Mouse (Mus musculus): Measurements from ENCODE around the gene Hivep2. TPM values are rescaled to one million over a fixed set of nuclear protein-coding genes. Genes with fewer than 3 reads are reported as not detected.

The Hivep2 gene
- total RNA-seq (2021): 10 to 100 TPM; 43.3 to 46.8 TPM
- long read RNA-seq, experiment 1, partial matches to known transcripts: 3 of 6 reads
- long read RNA-seq, experiment 1, other reads (novel, unspliced or antisense): 3 of 6 reads
- long read RNA-seq, experiment 2, partial matches to known transcripts: 3 of 10 reads
- long read RNA-seq, experiment 2, other reads (novel, unspliced or antisense): 7 of 10 reads

DNA sequence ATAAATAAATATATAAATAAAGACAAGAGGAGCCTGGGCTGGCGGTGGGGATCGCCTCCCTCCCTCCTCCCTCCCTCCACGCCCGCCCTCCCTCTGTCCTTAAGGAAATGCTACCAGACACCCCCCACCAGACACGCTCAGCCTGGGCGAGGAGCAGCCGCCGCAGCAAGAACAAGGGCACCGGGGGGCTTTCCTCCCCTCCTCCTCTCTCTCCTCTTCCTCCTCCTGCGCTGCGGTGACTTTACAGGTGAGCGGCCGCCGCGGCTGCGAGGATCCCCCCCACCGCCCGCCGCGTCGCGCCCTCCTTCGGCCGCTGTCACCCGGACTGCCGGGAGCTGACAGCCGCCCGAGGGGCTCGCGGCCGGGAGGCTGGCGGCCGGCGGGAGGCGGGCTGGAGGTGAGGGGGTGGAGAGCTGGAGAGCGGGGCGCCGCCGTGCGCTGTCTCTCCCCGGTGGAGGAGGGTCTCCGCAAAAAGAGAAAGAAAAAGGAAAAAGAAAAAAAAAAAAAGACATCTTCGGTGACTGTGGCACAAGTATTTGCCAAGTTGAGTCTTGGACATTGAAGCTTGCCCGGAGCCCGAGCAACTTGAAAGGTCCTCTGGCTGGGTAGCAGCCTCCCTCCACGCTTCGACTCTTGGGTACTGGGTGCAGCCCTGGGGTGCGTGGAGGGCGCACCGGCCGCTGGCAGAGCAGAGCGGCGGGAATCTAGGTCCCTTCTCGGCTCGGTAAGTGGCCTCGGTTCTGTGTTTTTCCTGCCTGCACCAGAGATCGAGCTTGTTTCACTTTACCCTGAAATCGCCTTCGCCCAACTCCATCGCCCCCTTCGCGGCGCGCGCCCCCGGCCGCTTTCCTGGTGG, at the start of gene Hivep2:
Gene Hivep2, plus strand, starts transcription at position 102 of the 856 bp plus-strand sequence.
- intact Hi-C loops (cut with DNase I; ENCODE audit: low total_unique reads): loop anchor here (5.0 to 10.0 kb wide), 2 partner anchors 121 to 229 kb away; no protein-coding TSS in a partner anchor
- DNase-seq: peak; percentile 64

- DNase-seq: peak; percentile 59
- intact Hi-C loops (cut with DNase I; ENCODE audit: low total_unique reads): no loop called here
Observed at GRCm38 (mm10) chr10:13916645-13917342, 49.1 kb upstream of the Hivep2 start.

GRCm38 (mm10) chr10:13921641-13922385, 44.1 kb upstream of the Hivep2 start:
- intact Hi-C loops (cut with DNase I; ENCODE audit: low total_unique reads): no loop called here
- DNase-seq: no peak

DNA sequence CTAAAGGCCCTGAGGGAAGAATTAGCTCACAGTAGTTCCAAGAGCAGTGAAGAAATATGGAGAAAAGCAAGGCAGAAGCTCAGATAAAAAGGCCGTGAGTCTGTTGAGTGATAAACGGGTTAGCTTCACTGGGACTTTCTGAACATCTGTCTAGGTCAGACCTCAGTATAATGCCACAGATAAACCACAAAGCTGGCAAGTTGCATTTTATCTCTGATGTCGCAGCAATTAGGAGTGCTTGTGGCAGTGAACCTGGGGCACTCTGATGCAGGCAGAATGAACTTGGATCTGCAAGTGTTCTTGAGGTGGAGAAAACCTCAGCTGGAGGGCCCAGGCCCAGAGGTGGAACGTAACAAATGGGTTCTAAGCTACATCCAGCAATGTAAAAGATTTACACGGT, 36.6 kb upstream of the Hivep2 start:
- no peak for DNase-seq
- intact Hi-C loops (cut with DNase I; ENCODE audit: low total_unique reads): no loop called here

GRCm38 (mm10) chr10:13932147-13932546, 33.7 kb upstream of the Hivep2 start:
- intact Hi-C loops (cut with DNase I; ENCODE audit: low total_unique reads): no loop called here

DNA sequence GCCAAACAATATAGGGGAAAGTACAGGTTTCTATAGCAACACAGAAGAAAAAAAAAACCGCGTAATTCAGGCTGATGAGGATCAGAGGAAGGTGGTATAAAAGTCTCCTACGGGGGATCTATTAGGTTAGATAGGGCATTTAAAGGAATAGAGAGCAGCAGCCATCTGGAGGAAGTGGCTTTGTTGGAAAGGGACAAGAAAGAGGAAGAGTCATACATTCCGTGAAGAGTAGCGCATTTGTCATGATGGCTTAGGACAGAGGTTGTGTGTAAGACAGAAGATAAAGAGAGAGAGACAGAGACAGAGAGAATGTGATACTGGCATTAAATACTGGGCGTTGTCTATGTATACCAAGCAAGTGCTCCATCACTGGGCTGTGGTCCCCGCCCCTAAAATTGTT, 32.6 kb upstream of the Hivep2 start:
- no peak for DNase-seq
- intact Hi-C loops (cut with DNase I; ENCODE audit: low total_unique reads): no loop called here

More at GRCm38 (mm10) chr10:13932147-13932546, 33.7 kb upstream of the Hivep2 start:
- DNase-seq: no peak

GRCm38 (mm10) chr10:13935646-13936045, 30.2 kb upstream of the Hivep2 start:
- intact Hi-C loops (cut with DNase I; ENCODE audit: low total_unique reads): no loop called here
- no peak for DNase-seq

DNA sequence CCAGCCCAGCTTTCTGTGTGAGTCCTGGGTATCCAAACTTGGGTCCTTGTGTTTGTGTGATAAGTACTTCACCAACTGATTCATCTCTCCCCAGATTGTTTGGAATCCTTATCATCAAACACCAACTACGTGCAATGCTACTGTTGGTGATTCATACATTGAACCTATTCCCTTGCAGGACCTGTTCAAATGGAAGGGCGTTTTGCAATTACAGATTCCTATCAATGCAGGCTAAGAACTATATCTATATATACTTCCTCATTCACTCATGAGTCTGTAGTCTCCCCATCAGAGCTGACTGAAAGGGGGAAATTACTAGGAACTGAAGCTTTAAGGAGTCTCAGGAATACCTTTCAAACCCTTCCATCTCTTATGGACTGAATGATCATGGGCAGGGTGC, 24.5 kb upstream of the Hivep2 start:
- intact Hi-C loops (cut with DNase I; ENCODE audit: low total_unique reads): no loop called here
- no peak for DNase-seq

- intact Hi-C loops (cut with DNase I; ENCODE audit: low total_unique reads): no loop called here
- no peak for DNase-seq
Observed at GRCm38 (mm10) chr10:13943706-13944105, 22.2 kb upstream of the Hivep2 start.

DNA sequence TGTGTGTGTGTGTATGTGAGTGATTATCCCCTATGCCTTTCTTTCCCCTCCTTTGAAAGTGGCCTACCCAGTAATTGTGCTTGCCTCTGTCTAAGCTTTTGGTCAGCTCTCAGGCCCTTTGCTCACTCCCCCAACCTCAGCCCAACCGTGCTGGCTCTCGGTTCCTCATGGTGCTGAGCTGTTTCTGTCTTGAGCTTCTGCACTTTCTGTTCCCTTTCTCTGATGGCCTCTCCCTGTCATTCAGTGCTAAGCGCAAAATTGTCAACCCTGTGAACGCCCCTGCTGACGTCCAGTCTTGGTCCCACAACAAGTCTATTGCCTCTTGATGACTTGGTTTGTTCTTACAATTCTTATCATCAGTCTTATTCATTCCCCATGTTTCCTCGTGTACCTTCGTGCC, 19.4 kb upstream of the Hivep2 start:
- intact Hi-C loops (cut with DNase I; ENCODE audit: low total_unique reads): no loop called here
- no peak for DNase-seq

DNA sequence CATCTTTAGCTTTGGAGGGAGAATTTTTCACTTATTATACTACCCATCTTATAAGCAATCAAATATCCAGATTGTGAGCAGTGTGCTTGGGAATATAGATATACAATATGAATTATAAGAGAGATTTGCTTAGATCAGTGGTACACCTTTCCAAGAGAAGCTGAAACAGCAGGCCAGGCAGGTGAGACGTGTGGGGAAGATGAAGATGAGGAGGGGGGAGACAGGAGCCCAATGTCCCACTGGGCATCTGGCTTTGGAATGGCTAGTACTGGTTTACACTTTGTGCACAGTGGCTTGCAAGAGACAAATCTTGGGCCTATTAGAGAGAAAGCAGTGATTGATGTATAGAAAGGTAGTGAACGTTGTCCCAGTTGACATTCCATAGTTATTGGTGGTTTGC, 2.9 kb upstream of the Hivep2 start:
- intact Hi-C loops (cut with DNase I; ENCODE audit: low total_unique reads): loop anchor here (10.0 kb wide), 1 partner anchor 232 kb away; no protein-coding TSS in a partner anchor
- no peak for DNase-seq

- no peak for DNase-seq
- intact Hi-C loops (cut with DNase I; ENCODE audit: low total_unique reads): loop anchor here (10.0 kb wide), 1 partner anchor 231 kb away; no protein-coding TSS in a partner anchor
Observed at GRCm38 (mm10) chr10:13963908-13964500, 1.9 kb upstream of the Hivep2 start.

DNA sequence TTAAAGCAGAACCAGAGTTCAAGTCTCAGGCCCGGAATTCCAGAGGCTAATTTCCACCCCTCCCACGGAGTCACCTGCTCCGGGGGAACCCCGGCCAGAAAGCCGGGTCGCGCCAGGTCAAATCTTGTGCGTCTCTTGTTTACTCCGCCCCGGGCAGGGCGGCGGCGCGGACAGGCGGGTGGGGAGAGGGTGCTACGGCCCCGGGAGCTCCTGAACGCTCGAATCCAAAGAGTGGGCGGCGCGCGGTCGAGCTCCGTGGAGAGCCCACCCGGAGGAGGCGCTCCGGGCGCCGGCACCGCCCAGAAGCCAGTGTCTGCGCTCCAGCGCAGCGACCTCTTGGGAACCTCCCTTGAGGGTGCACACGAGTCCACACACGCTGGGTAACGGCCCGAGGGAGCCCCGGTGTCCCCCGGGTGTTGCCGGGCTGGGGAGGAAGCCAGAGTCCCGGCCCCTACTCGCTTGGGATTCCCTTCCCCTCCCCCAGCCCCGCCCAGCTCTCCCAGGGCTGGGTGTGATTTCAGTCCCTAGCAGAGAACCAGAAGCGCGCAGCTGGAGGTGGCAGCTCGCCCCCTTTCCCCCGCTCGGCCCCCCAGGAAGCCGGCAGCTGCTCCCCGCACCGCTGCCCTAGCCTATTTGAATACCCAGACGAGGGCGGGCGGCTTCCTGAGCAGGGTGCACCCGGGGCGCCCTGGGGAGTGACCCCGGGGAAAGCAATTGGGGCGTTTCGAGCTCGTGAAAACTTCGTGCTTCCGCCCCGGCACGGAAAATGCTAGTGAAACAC, 1.2 kb upstream of the Hivep2 start:
- peak; percentile 97 for DNase-seq
- intact Hi-C loops (cut with DNase I; ENCODE audit: low total_unique reads): loop anchor here (5.0 to 10.0 kb wide), 2 partner anchors 123 to 230 kb away; no protein-coding TSS in a partner anchor

- DNase-seq: peak; percentile 97
- intact Hi-C loops (cut with DNase I; ENCODE audit: low total_unique reads): loop anchor here (5.0 to 10.0 kb wide), 2 partner anchors 122 to 229 kb away; no protein-coding TSS in a partner anchor
Observed at GRCm38 (mm10) chr10:13965316-13965973, 430 bp upstream of the Hivep2 start.

DNA sequence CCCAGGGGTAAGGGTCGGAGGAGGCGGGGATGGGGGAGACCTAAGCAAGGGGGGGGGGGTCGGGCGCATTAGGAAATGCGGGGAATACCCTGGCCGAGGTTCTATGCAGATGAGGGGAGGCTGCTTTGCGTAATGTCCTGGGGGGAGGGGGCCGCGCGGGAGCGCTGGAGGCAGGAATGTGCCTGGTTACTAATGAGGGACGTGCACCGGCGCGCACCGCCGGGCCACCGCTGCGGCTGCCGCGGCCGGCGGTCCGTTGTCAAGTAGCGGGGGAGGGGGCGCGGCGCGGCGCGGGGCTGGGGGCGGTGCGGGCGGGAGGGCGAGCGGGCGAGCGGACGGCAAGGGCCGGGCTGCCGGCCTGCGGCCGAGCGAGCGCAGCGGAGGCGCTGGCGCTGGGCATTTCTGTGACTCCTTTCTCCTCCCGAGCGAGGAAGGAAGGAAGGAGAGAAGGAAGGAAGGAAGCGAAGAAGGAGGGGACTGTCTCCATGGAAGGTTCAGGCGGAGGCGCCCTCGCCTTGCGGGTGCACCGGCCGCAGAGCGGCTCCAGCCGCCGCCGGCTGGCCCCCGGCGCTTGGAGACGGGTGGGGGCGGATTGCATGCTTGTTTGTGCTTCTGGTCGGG, 1.1 kb downstream of the Hivep2 start:
- intact Hi-C loops (cut with DNase I; ENCODE audit: low total_unique reads): loop anchor here (5.0 to 10.0 kb wide), 2 partner anchors 120 to 228 kb away; no protein-coding TSS in a partner anchor
- DNase-seq: peak; percentile 76

- intact Hi-C loops (cut with DNase I; ENCODE audit: low total_unique reads): loop anchor here (5.0 to 10.0 kb wide), 2 partner anchors 120 to 227 kb away; no protein-coding TSS in a partner anchor
- DNase-seq: peak; percentile 86
Observed at GRCm38 (mm10) chr10:13967451-13968233, 1.8 kb downstream of the Hivep2 start.
